Mouse (Mus musculus) intestine, postnatal 0 days (tissue): Measurements from ENCODE around the gene Ush1g. TPM values are rescaled to one million over a fixed set of nuclear protein-coding genes. Genes with fewer than 3 reads are reported as not detected.

Source experiments
- ATAC-seq: fragments of 200-750 bp; cut with Nextera tagmentation; 2 replicates; pipeline ENCODE4 v1.8.0; 2017; ENCODE audit warnings: mild to moderate bottlenecking, moderate TSS enrichment, moderate library complexity
- H3K27ac ChIP-seq: fragments of 300-500 bp; sonication (generic); 2 replicates; pipeline ENCODE4 v1.5.1; 2014; ENCODE audit warnings: mild to moderate bottlenecking, low read depth, low read length, moderate library complexity
- H3K27me3 ChIP-seq: fragments of 300-500 bp; sonication (generic); replicated peaks from 2 replicates; pipeline ENCODE4 v1.6.1; 2014; ENCODE audit warnings: low read length, mixed read lengths; ENCODE audit not compliant: control insufficient read depth, insufficient read depth
- H3K36me3 ChIP-seq: fragments of 300-500 bp; sonication (generic); 2 replicates; pipeline ENCODE4 v1.6.1; 2014; ENCODE audit warnings: mild to moderate bottlenecking, moderate library complexity; ENCODE audit not compliant: control insufficient read depth, insufficient read depth
- H3K4me1 ChIP-seq: fragments of 300-500 bp; sonication (generic); replicated peaks from 2 replicates; pipeline ENCODE4 v1.6.1; 2014; ENCODE audit warnings: antibody characterized with exemption, low read length, mixed read lengths; ENCODE audit not compliant: control insufficient read depth, insufficient read depth
- H3K4me2 ChIP-seq: fragments of 300-500 bp; sonication (generic); replicated peaks from 2 replicates; pipeline ENCODE4 v1.6.1; 2014; ENCODE audit warnings: low read depth, mild to moderate bottlenecking, moderate library complexity
- H3K4me3 ChIP-seq: fragments of 300-500 bp; sonication (generic); 2 replicates; pipeline ENCODE4 v1.5.1; 2014; ENCODE audit warnings: low read depth, low read length
- H3K9ac ChIP-seq: fragments of 300-500 bp; sonication (generic); 2 replicates; pipeline ENCODE4 v1.6.1; 2014; ENCODE audit warnings: mild to moderate bottlenecking, low read depth, low read length
- H3K9me3 ChIP-seq: fragments of 300-500 bp; sonication (generic); 2 replicates; pipeline ENCODE4 v1.6.1; 2016; ENCODE audit warnings: mixed run types; ENCODE audit not compliant: control insufficient read depth
- CTCF ChIP-seq: sonication (generic); IDR thresholded peaks from 2 replicates; pipeline ENCODE4 v1.5.1; 2016; ENCODE audit warnings: low read depth, mild to moderate bottlenecking, control low read depth, antibody characterized with exemption, moderate library complexity
- WGBS: fragments of 180-500 bp; shearing (Covaris S2); extraction: QIAGEN DNeasy Blood & Tissue Kit; methylation state at CpG from one replicate; pipeline ENCODE4 v1.1.7; 2014; 5-methylcytosine and 5-hydroxymethylcytosine counted together
- polyA plus RNA-seq: library from polyadenylated mRNA; unstranded; fragments of >200 nt; fragmentation: Nextera tagmentation; extraction: Ambion mirVana; gene quantifications from 2 replicates; pipeline ENCODE4 v1.2.1, GENCODE M21; 2015

Ush1g gene
- polyA plus RNA-seq, 1 experiment from 2014 or later: 0.09 TPM

DNA sequence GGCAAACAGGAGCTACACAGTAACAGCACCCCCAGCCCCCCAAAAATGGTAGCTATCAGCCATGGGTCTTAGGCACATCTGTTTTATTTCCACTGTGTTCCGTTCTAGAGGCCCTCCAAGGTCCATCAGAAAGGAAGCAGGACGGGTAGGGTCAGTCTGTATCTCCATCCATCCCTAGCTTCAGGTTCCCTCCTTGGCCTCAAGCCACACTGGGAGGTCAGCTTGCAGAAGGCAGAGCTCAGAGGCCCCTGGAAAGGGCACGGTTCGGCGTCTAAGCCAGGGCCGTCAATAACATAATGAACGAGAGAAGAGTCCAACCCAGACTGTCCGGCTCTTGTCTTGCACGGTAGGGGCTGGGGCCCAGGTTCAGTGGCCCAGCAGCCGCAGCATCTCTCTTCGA is 53.9 kb downstream of the Ush1g start:
- no peak for TF ChIP-seq CTCF
- no peaks in the 10 kb centered on the region for H3K4me1 ChIP-seq
- 84% methylated on average over 11 of the region's 11 CpGs for WGBS
- no peak overlapping the region for H3K9ac ChIP-seq
- H3K4me2 ChIP-seq: no peak overlapping the region
- ATAC-seq: no peak
- H3K27me3 ChIP-seq: peaks cover 52% of the 10 kb centered on the region
- no peak overlapping the region for H3K27ac ChIP-seq
- peaks cover 24% of the 10 kb centered on the region for H3K36me3 ChIP-seq
- H3K4me3 ChIP-seq: no peak overlapping the region
- H3K9me3 ChIP-seq: no peaks in the 10 kb centered on the region

DNA sequence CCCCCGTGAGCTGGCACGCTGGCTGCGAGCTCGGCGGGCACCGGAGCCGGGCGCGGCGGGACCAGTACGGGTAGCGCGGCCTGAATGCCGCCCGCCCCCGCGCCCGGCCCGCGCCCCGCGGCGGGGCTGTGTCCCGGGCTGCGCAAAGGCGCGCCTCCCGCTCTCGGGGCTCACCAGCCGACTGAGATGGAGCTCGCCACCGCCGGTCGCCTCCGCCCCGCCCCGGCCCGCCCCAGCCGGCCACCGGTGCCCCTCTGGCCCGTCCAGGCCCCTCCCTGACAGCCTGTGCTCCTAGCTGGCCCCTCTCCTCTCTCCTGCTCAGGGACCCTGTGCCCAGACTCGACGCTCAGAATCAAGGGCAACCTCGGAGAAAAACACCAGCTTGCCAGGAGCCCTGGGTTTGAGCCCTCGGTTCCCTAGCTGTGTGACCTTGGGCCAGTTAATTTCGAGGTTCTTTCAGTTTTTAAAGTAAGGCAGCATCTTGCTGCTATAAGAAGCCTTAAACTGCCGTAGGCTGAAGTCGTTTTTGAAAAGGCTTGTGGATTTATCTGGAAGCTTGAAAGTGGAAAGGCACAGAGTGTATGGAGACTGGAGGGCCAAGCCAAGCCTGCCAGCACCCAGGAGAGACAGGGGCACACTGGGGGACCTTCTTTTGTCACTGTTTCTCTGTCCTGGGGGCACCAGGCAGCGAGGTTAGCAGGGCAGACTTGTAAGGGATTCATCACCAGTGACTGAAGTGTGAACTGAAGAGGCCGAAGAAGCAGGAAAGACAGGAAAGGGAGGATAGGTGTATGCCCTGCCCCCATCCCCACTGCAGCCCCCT is 54.6 kb downstream of the Ush1g start, which contains the start of gene Grin2c:
Grin2c (minus strand) TSS at position 183 of the 823 bp plus-strand sequence.
- no peak for ATAC-seq
- no peak within 1 kb of the TSS for H3K27ac ChIP-seq
- no peak within 1 kb of the TSS for H3K9ac ChIP-seq

DNA sequence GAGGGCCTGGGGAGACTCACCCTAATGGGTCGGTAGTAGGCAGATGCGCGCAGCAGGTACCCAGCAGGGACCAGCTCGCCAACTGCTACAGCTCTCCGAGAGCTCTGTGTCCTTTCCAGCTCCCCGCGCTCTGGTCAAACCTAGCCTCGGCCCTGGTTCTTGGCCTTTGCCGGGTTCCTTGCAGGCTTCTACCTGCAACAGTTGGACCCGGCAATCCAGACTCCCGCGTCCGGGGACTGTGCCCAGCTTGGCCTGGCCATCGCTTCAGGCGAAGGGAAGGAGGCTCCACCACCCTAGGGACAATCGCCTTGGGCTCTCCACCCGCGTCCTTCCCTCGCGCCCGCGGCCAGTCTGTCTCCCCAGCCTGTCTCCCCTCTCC is 55.5 kb downstream of the Ush1g start:
- no peak for ATAC-seq
- no peaks in the 10 kb centered on the region for H3K9me3 ChIP-seq

More for the DNA sequence above, 54.6 kb downstream of the Ush1g start, which contains the start of gene Grin2c:
- Histone ChIP-seq H3K4me2 (peak within 1 kb of the TSS; percentile 57), H3K36me3 (peaks cover 24% of the 10 kb centered on the region), H3K4me1 (no peaks in the 10 kb centered on the region), H3K4me3 (peak within 1 kb of the TSS; percentile 25), H3K9me3 (no peaks in the 10 kb centered on the region), H3K27me3 (peaks cover 57% of the 10 kb centered on the region)
- WGBS: 8% methylated on average over 49 of the region's 50 CpGs
- TF ChIP-seq CTCF: no peak

GRCm38 (mm10) chr11:115265771-115266399 is 56.0 kb downstream of the Ush1g start:
- Histone ChIP-seq H3K27me3 (peaks cover 64% of the 10 kb centered on the region), H3K36me3 (peaks cover 20% of the 10 kb centered on the region), H3K27ac (no peak overlapping the region), H3K4me2 (0 out of 2 replicates have a peak overlapping the region, but pooled peaks have one; percentile 13), H3K4me1 (no peaks in the 10 kb centered on the region), H3K4me3 (no peak overlapping the region), H3K9me3 (no peaks in the 10 kb centered on the region), H3K9ac (no peak overlapping the region)
- WGBS: 4% methylated on average over 20 of the region's 20 CpGs
- no peak for TF ChIP-seq CTCF
- no peak for ATAC-seq

More for the DNA sequence above, 55.5 kb downstream of the Ush1g start:
- 2% methylated on average over 21 of the region's 22 CpGs for WGBS
- H3K27ac ChIP-seq: no peak overlapping the region
- peaks cover 20% of the 10 kb centered on the region for H3K36me3 ChIP-seq
- H3K4me2 ChIP-seq: peak overlapping the region; percentile 57; the same call in 1 of the 2 replicates
- H3K4me3 ChIP-seq: peak overlapping the region; percentile 25
- H3K27me3 ChIP-seq: peaks cover 64% of the 10 kb centered on the region
- no peak for TF ChIP-seq CTCF
- no peak overlapping the region for H3K9ac ChIP-seq
- no peaks in the 10 kb centered on the region for H3K4me1 ChIP-seq

Other genes starting within 250 kb of the Ush1g start
- 3.7 and 3.9 TPM in 2 replicates for gene Rab37, start 230.6 kb downstream of the Ush1g start, polyA plus RNA-seq
- 1.1 and 1.3 TPM in 2 replicates for gene Cd300lf, start 188.0 kb downstream of the Ush1g start, polyA plus RNA-seq
- gene Slc9a3r1, start 158.7 kb downstream of the Ush1g start, polyA plus RNA-seq: 679 and 754 TPM in 2 replicates
- gene Tmem104, start 134.6 kb downstream of the Ush1g start, polyA plus RNA-seq: 19.2 and 20.1 TPM in 2 replicates
- gene Nat9, start 134.2 kb downstream of the Ush1g start, polyA plus RNA-seq: 35.0 and 35.7 TPM in 2 replicates
- not detected in 2 replicates for gene Grin2c, start 54.8 kb downstream of the Ush1g start, polyA plus RNA-seq
- 8.0 and 8.2 TPM in 2 replicates for gene Fdxr, start 45.0 kb downstream of the Ush1g start, polyA plus RNA-seq
- 0.26 and 0.55 TPM in 2 replicates for gene Fads6, start 24.4 kb downstream of the Ush1g start, polyA plus RNA-seq
- 0.05 TPM in 1 of 2 replicates, not detected in the other for gene Otop2, start 14.9 kb downstream of the Ush1g start, polyA plus RNA-seq
- gene Otop3, start 12.7 kb upstream of the Ush1g start, polyA plus RNA-seq: 2.3 and 4.3 TPM in 2 replicates
- 10.8 and 12.1 TPM in 2 replicates for gene Hid1, start 45.7 kb upstream of the Ush1g start, polyA plus RNA-seq
- 3.5 and 3.9 TPM in 2 replicates for gene Cdr2l, start 59.9 kb upstream of the Ush1g start, polyA plus RNA-seq
- gene Mrpl58, start 81.7 kb upstream of the Ush1g start, polyA plus RNA-seq: 143 and 145 TPM in 2 replicates
- 1,235 and 1,272 TPM in 2 replicates for gene Atp5h, start 97.9 kb upstream of the Ush1g start, polyA plus RNA-seq
- gene Kctd2, start 98.1 kb upstream of the Ush1g start, polyA plus RNA-seq: 17.5 and 18.6 TPM in 2 replicates
- gene Trim80, start 118.5 kb upstream of the Ush1g start, polyA plus RNA-seq: 0.64 and 1.1 TPM in 2 replicates
- 3.0 and 3.4 TPM in 2 replicates for gene Slc16a5, start 140.4 kb upstream of the Ush1g start, polyA plus RNA-seq
- gene Armc7, start 153.6 kb upstream of the Ush1g start, polyA plus RNA-seq: 6.9 and 7.0 TPM in 2 replicates
- 189 and 194 TPM in 2 replicates for gene Nt5c, start 169.8 kb upstream of the Ush1g start, polyA plus RNA-seq
- gene Jpt1, start 192.3 kb upstream of the Ush1g start, polyA plus RNA-seq: 255 and 263 TPM in 2 replicates
- 404 and 414 TPM in 2 replicates for gene Sumo2, start 214.2 kb upstream of the Ush1g start, polyA plus RNA-seq
- gene Nup85, start 242.4 kb upstream of the Ush1g start, polyA plus RNA-seq: 30.4 and 31.5 TPM in 2 replicates